Mouse (Mus musculus) liver, embryonic 14.5 days (tissue): ENCODE results near the gene Ift52.

Experiments used
- CTCF ChIP-seq: IDR thresholded peaks from 2 replicates; pipeline ENCODE4 v1.5.1; 2016; ENCODE audit warnings: antibody characterized with exemption, low read depth, control low read depth
- EP300 ChIP-seq: IDR thresholded peaks from 2 replicates; pipeline ENCODE4 v1.6.1; 2016; ENCODE audit warnings: antibody characterized with exemption, low read depth

GRCm38 (mm10) chr2:162991394-162992083 lies 25.6 kb upstream of the Ift52 start:
- TF ChIP-seq CTCF (peak; percentile 30; the same call in 1 of the 2 replicates), EP300 (no peak)
